Mouse (Mus musculus) heart, embryonic 10.5 days (tissue): ENCODE results near the gene Psmg4. TPM values are rescaled to one million over a fixed set of nuclear protein-coding genes. Genes with fewer than 3 reads are reported as not detected.

Source experiments
- DNase-seq: peaks from one replicate; pipeline ENCODE4 v3.0.0-alpha.2; 2017; ENCODE audit warnings: low spot score
- H3K27ac ChIP-seq: fragments of 300-500 bp; sonication (generic); 2 replicates; pipeline ENCODE4 v1.5.1; 2016; ENCODE audit warnings: mild to moderate bottlenecking
- H3K27me3 ChIP-seq: fragments of 300-500 bp; sonication (generic); 2 replicates; pipeline ENCODE4 v1.6.1; 2016; ENCODE audit warnings: mild to moderate bottlenecking; ENCODE audit not compliant: poor library complexity, insufficient read depth, severe bottlenecking
- H3K36me3 ChIP-seq: fragments of 300-500 bp; sonication (generic); 2 replicates; pipeline ENCODE4 v1.6.1; 2016; ENCODE audit warnings: mild to moderate bottlenecking, moderate library complexity
- H3K4me1 ChIP-seq: fragments of 300-500 bp; sonication (generic); 2 replicates; pipeline ENCODE4 v1.6.1; 2016; ENCODE audit warnings: mild to moderate bottlenecking
- H3K4me3 ChIP-seq: fragments of 300-500 bp; sonication (generic); 2 replicates; pipeline ENCODE4 v1.5.1; 2016; ENCODE audit warnings: mild to moderate bottlenecking, moderate library complexity
- H3K9me3 ChIP-seq: fragments of 300-500 bp; sonication (generic); 2 replicates; pipeline ENCODE4 v1.6.1; 2016; ENCODE audit warnings: mild to moderate bottlenecking, moderate library complexity
- WGBS: fragments of 180-500 bp; shearing (Covaris S2); methylation state at CpG from one replicate; pipeline ENCODE4 v1.1.7; 2016; 5-methylcytosine and 5-hydroxymethylcytosine counted together
- polyA plus RNA-seq: library from polyadenylated mRNA; unstranded; fragments of >200 nt; fragmentation: Nextera tagmentation; extraction: Ambion mirVana; gene quantifications from 2 replicates; pipeline ENCODE4 v1.2.1, GENCODE M21; 2016

The Psmg4 gene
- polyA plus RNA-seq: 66.6 and 70.3 TPM in 2 replicates

DNA sequence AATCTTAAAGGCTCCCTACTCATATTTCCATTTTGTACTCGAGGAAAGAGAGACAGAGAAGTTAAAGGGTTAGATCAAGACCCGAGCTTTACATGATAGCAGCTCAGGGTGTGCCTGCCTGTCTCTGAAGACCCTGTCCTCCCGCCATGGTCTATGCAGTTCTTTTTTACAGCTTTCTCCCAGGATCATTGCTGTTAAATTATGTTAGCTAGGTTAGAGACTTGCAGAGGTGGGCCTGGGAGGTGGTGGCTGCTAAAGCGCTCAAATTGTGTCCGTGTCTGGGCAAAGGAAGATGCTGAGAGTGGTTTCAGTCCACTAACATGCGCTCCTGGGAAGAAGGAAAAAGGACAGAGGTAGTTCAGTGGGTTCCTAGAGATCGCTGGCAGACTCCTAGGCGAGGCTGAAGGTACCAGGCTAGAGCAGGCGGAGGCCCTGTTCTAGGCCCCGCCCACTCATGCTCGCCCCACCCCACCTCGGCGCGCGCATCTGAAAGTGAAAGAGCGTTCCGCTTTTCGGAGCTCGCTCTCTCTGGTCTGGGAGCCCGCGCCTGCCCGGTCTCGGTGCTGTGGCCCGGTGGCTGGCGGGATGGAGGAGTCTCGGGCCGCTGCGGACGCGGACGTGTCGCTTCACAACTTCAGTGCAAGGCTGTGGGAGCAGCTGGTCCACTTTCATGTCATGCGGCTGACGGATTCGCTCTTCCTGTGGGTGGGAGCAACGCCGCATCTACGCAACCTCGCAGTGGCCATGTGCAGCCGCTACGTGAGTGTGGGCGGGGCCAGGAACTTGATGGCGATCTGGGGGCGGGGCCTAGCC lies at the start of gene Psmg4:
TSS of gene Psmg4 (plus strand) at position 474 of the 813 bp plus-strand sequence.
- 2% methylated on average over 44 of the region's 44 CpGs for WGBS
- peak within 1 kb of the TSS; percentile 93 for H3K27ac ChIP-seq
- peak; percentile 97 for DNase-seq
- no peaks in the 10 kb centered on the region for H3K9me3 ChIP-seq
- peak within 1 kb of the TSS; percentile 78 for H3K4me3 ChIP-seq
- H3K27me3 ChIP-seq: no peaks in the 10 kb centered on the region
- peaks cover 13% of the 10 kb centered on the region for H3K4me1 ChIP-seq
- H3K36me3 ChIP-seq: peaks cover 10% of the 10 kb centered on the region

DNA sequence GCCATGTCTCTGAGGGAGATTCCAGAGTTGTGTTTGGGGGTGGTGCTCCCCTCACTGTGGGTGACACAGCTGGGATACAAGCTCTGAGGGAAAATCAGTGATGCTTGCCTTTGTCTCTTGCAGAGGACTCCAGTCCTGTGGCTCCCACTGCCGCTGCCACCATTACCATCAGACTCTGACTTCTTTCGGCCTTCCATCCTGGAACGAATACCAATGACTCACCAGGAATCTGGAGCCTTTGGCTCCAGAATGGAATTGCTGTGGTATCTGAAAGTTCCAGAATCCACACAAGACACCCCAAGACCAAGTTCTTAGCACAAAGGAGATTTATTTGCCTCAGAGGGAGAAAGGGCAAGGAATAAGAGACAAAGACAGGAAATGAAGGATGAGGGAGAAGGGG lies 49.7 kb upstream of the Psmg4 start:
- no peak overlapping the region for H3K4me3 ChIP-seq
- H3K27me3 ChIP-seq: no peaks in the 10 kb centered on the region
- DNase-seq: no peak
- H3K27ac ChIP-seq: no peak overlapping the region
- H3K36me3 ChIP-seq: no peaks in the 10 kb centered on the region
- 81% methylated on average over 3 of the region's 3 CpGs for WGBS
- H3K4me1 ChIP-seq: no peaks in the 10 kb centered on the region
- no peaks in the 10 kb centered on the region for H3K9me3 ChIP-seq

DNA sequence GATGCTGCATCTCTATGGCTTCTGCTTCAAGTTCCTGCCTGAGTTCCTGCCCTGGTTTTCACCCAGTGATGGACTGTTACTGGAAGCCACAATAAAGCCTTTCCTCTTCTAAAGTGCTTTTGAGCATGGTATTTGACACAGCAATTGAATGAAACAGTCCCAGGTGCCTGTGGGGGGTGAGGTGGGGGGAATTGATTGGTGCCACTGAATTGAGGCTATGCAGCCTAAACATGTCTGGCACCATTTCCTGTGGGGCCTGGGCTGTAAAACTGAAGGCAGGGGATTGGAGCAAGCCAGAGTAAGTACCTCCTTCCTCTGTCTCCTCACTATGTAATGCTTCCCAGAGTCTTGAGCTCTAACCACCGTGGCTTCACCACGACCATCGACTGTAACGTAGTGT lies 48.1 kb upstream of the Psmg4 start:
- H3K36me3 ChIP-seq: no peaks in the 10 kb centered on the region
- WGBS: 76% methylated on average over 4 of the region's 4 CpGs
- DNase-seq: no peak

DNA sequence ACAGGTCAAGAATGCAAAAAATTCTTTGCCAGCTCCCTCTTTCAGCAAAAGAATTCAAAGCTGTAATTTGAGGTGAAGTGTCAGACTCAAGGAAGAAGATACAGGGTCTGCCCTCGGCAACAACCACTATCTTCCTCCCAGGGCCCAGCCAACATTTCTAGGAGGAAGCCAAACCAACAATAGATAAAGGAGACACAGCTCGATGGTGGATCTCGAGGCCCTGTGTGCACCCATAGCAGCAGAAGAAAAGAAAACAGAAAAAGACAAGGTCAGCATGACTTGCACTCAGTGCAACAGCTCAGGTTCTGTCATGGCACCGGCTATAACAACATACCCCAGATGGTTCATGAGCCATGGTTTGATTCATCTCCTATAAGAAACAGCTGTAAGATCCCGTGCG lies 46.3 kb upstream of the Psmg4 start:
- no peak for DNase-seq
- Histone ChIP-seq H3K4me3 (no peak overlapping the region), H3K27ac (no peak overlapping the region), H3K4me1 (peaks cover 7% of the 10 kb centered on the region), H3K9me3 (no peaks in the 10 kb centered on the region), H3K27me3 (no peaks in the 10 kb centered on the region), H3K36me3 (no peaks in the 10 kb centered on the region)
- WGBS: 61% methylated on average over 6 of the region's 6 CpGs

More for the DNA sequence above, 48.1 kb upstream of the Psmg4 start:
- H3K9me3 ChIP-seq: no peaks in the 10 kb centered on the region
- peaks cover 7% of the 10 kb centered on the region for H3K4me1 ChIP-seq
- H3K4me3 ChIP-seq: no peak overlapping the region
- H3K27me3 ChIP-seq: no peaks in the 10 kb centered on the region
- H3K27ac ChIP-seq: no peak overlapping the region

DNA sequence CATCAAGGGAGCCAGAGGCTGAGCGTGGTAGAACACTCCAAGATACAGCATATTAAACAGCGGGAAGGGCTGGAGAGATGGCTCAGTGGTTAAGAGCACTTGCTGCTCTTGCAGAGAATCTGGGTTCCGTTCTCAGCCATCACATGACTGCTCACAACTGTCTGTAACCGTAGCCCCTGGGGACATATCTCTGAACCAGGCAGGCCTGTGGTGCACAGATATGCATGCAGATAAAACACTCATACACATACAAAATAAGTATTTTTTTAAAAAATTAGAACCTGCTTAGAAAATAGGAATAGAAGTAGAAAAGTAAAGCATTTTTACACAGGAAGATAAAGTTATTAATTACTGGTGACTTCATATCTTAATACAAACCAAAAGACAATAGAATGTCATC lies 43.9 kb upstream of the Psmg4 start:
- H3K9me3 ChIP-seq: no peaks in the 10 kb centered on the region
- DNase-seq: no peak
- WGBS: 49% methylated on average over 4 of the region's 4 CpGs
- no peak overlapping the region for H3K4me3 ChIP-seq
- H3K27me3 ChIP-seq: no peaks in the 10 kb centered on the region
- H3K27ac ChIP-seq: no peak overlapping the region
- H3K4me1 ChIP-seq: peaks cover 7% of the 10 kb centered on the region
- no peaks in the 10 kb centered on the region for H3K36me3 ChIP-seq

DNA sequence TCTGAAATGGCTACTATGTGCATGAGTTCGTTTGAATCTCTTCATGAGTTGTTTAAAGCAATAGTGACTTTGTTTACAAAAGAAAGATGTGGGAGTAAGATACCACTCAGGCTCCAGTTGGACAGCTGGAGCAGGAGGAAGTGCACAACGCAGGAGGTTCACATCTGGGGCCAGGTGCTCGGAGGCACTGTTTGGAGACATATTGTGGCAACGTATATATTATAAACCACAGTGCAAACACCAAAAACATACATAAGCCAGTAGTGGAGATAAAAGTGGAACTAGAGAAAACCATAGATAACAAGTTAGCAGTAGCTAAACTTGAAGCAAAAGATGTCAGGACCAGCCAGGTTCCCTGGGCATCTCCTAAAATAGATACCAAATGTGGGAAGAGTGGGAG lies 43.4 kb upstream of the Psmg4 start:
- Histone ChIP-seq H3K4me3 (no peak overlapping the region), H3K27me3 (no peaks in the 10 kb centered on the region), H3K27ac (no peak overlapping the region), H3K36me3 (no peaks in the 10 kb centered on the region), H3K4me1 (peaks cover 7% of the 10 kb centered on the region), H3K9me3 (no peaks in the 10 kb centered on the region)
- WGBS: 67% methylated on average over 4 of the region's 4 CpGs
- no peak for DNase-seq

DNA sequence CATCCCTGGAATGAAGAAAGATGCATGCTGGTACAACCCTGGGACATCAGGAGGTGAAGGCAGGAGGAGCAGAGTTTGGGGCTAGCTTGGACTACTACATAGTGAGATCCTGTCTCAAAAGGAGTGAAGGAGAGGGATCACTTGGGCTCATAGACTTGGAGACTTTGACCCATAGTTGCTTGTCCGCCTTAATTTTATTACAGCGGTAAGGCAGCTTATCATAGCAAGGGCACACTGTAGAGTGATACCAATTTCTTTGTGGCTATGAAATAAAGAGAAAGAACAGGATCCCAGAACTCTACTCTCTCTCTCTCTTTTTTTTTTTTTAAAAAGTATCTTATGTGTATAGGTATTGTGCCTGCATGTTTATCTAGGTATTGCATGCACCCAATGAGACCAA lies 42.2 kb upstream of the Psmg4 start:
- WGBS: 97% methylated on average over 2 of the region's 2 CpGs
- H3K27ac ChIP-seq: no peak overlapping the region
- 0 out of 2 replicates have a peak, but pooled peaks cover under 1% of the 10 kb centered on the region for H3K36me3 ChIP-seq
- DNase-seq: no peak
- H3K27me3 ChIP-seq: no peaks in the 10 kb centered on the region
- no peak overlapping the region for H3K4me3 ChIP-seq
- no peaks in the 10 kb centered on the region for H3K9me3 ChIP-seq
- H3K4me1 ChIP-seq: peaks cover 7% of the 10 kb centered on the region

DNA sequence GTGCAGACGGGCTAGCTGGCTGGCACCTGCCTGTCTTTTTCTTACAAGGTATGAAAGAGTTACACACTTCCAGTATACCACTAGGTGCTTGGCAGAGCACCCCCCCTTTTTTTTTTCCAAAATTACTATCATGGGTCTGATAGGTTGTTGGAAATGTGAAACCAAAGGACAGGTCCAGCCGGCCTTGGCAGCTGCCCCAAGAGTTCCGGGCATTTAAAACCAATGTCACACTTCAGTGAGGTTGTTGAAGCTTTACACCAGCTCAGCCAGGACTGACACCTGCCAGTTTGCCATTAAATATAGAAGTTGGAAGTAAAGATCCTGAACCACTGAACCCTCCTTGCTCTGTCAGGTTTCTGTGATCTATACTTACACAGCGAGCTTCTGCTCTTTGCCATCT lies 37.1 kb upstream of the Psmg4 start:
- Histone ChIP-seq H3K9me3 (no peaks in the 10 kb centered on the region), H3K4me3 (no peak overlapping the region), H3K4me1 (peaks cover 9% of the 10 kb centered on the region; the same call in 1 of the 2 replicates), H3K36me3 (peaks cover 8% of the 10 kb centered on the region; the same call in 1 of the 2 replicates), H3K27ac (no peak overlapping the region), H3K27me3 (no peaks in the 10 kb centered on the region)
- no peak for DNase-seq
- WGBS: 83% methylated on average over 4 of the region's 4 CpGs

DNA sequence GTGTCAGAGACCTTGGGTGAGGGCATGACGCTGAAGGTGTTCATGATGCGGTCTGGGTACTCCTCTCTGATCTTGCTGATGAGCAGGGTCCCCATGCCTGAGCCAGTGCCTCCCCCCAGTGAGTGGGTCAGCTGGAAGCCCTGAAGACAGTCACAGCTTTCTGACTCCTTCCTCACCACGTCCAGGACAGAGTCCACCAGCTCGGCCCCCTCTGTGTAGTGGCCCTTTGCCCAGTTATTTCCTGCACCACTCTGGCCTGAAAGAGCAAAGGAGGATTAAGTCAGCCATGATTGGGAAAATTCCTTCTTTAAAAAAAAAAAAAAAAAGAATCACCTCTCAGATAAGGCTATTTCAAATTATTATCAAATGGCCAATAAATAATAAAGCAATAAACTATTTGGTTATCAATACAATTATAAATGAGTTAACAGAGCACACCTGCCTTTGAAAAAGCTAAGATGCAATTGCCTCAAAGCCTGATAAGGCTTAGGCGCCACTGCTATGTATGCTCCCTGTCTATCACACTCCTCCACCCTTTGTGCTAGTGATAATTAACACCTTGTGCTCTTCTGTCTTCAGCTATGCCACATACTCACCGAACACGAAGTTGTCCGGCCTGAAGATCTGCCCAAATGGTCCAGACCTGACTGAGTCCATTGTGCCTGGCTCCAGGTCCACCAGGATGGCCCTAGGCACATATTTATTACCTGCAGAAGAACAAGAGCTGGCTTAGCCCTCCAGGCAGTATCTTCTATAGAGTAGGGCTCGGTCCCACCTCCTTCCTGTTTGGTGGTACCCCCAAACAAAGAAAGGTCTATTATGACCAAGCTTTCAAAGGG lies 34.3 kb upstream of the Psmg4 start:
- 77% methylated on average over 9 of the region's 9 CpGs for WGBS
- no peaks in the 10 kb centered on the region for H3K27me3 ChIP-seq
- peaks cover 35% of the 10 kb centered on the region for H3K4me1 ChIP-seq
- H3K9me3 ChIP-seq: no peaks in the 10 kb centered on the region
- H3K4me3 ChIP-seq: peak overlapping the region; percentile 80; the same call in 1 of the 2 replicates
- H3K27ac ChIP-seq: no peak overlapping the region
- peaks cover 8% of the 10 kb centered on the region; the same call in 1 of the 2 replicates for H3K36me3 ChIP-seq
- no peak for DNase-seq

DNA sequence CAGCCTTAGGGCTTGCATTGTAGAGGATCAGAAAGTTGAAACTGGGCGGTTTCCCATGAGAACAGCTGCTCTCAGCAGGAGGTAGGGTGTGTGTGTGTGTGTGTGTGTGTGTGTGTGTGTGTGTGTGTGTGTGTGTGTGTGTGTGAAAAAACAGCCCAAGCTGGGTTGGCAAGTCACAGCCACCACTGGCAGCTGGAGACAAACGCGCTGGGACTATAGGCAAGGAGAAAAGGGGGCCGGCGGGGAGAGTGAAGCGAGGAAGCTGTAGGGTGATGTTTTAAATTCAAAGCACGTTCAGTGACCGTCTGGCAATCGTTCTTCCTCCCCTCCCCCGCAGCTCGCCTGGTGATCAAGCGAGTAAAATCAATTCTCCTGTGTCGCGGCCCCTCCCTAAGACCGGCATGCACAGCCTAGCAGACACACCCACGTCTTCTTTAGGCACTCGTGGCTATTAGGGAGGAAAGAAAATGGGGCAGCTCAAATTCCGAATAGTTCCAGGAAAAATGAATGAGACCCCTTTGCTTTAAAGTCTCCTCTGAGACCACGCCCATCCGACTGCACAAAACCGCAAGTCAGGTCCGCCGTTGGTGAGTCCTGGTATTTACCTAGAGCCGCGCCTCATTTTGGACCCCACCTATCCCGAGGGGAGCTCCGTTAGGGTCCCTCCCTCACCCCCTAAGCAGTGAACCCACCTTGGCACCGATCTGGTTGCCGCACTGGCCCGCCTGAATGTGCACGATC lies 33.1 kb upstream of the Psmg4 start:
- peak overlapping the region; percentile 89 for H3K27ac ChIP-seq
- under 1% methylated on average over 31 of the region's 31 CpGs for WGBS
- DNase-seq: peak; percentile 79
- H3K27me3 ChIP-seq: 0 out of 2 replicates have a peak, but pooled peaks cover 4% of the 10 kb centered on the region
- peak overlapping the region; percentile 80 for H3K4me3 ChIP-seq
- H3K4me1 ChIP-seq: peaks cover 40% of the 10 kb centered on the region
- peaks cover 8% of the 10 kb centered on the region; the same call in 1 of the 2 replicates for H3K36me3 ChIP-seq
- H3K9me3 ChIP-seq: no peaks in the 10 kb centered on the region

DNA sequence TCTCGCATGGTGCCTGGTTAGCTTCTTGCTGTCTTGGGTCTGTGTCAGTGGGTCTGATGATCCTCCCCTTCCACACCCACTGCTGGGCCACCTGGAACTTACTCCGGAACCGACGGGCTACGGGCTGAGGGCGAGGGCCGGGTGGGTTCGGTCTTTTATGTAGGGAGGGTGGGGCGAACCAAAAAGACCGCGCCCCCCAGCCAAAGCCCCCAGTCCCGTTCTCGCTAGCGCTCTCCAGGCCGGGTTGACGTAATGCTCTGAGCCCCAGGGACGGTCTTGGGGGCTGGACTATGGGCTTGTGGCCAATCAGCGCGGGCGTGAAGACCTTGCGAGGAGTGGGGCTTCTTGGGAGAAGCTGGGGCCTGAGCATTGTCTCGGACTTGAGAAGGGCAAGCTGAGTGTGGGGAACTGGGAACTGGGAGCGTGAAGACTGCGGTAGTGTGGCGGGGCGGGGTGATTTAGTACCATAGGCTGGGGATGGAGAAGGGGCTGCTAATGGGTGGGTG lies 32.5 kb upstream of the Psmg4 start, which contains the start of gene Tubb2b:
TSS of gene Tubb2b (minus strand) at position 241 of the 506 bp plus-strand sequence.
- H3K4me3 ChIP-seq: peak within 1 kb of the TSS; percentile 80
- peak; percentile 96 for DNase-seq
- peaks cover 40% of the 10 kb centered on the region for H3K4me1 ChIP-seq
- H3K27ac ChIP-seq: peak within 1 kb of the TSS; percentile 89
- H3K27me3 ChIP-seq: peaks cover 9% of the 10 kb centered on the region; the same call in 1 of the 2 replicates
- WGBS: 1% methylated on average over 26 of the region's 26 CpGs
- peaks cover 8% of the 10 kb centered on the region; the same call in 1 of the 2 replicates for H3K36me3 ChIP-seq
- no peaks in the 10 kb centered on the region for H3K9me3 ChIP-seq
